Mouse (Mus musculus) heart, embryonic 11.5 days (tissue): Measurements from ENCODE around the gene Mrps12. TPM values are rescaled to one million over a fixed set of nuclear protein-coding genes. Genes with fewer than 3 reads are reported as not detected.

Experiments
- ATAC-seq: fragments of 200-750 bp; cut with Nextera tagmentation; replicated peaks from 2 replicates; pipeline ENCODE4 v1.8.0; 2017; ENCODE audit warnings: moderate library complexity; ENCODE audit not compliant: insufficient number of reproducible peaks, low FRiP score, low TSS enrichment
- H3K27ac ChIP-seq: fragments of 300-500 bp; sonication (generic); 2 replicates; pipeline ENCODE4 v1.5.1; 2014; ENCODE audit warnings: mild to moderate bottlenecking, low read depth, low read length
- H3K27me3 ChIP-seq: fragments of 300-500 bp; sonication (generic); 2 replicates; pipeline ENCODE4 v1.6.1; 2014; ENCODE audit warnings: mild to moderate bottlenecking, low read length, mixed read lengths; ENCODE audit not compliant: control insufficient read depth, insufficient read depth
- H3K36me3 ChIP-seq: fragments of 300-500 bp; sonication (generic); 2 replicates; pipeline ENCODE4 v1.6.1; 2014; ENCODE audit warnings: mild to moderate bottlenecking, low read length, moderate library complexity, mixed read lengths; ENCODE audit not compliant: control insufficient read depth, insufficient read depth
- H3K4me1 ChIP-seq: fragments of 300-500 bp; sonication (generic); 2 replicates; pipeline ENCODE4 v1.6.1; 2014; ENCODE audit warnings: low read length; ENCODE audit not compliant: control insufficient read depth, insufficient read depth
- H3K4me2 ChIP-seq: fragments of 300-500 bp; sonication (generic); 2 replicates; pipeline ENCODE4 v1.6.1; 2014; ENCODE audit warnings: mild to moderate bottlenecking, moderate library complexity
- H3K4me3 ChIP-seq: fragments of 300-500 bp; sonication (generic); 2 replicates; pipeline ENCODE4 v1.5.1; 2014; ENCODE audit warnings: low read depth, low read length
- H3K9ac ChIP-seq: fragments of 300-500 bp; sonication (generic); 2 replicates; pipeline ENCODE4 v1.6.1; 2014; ENCODE audit warnings: mild to moderate bottlenecking, low read depth, low read length, moderate library complexity
- H3K9me3 ChIP-seq: fragments of 300-500 bp; sonication (generic); replicated peaks from 2 replicates; pipeline ENCODE4 v1.6.1; 2016; ENCODE audit warnings: low read length; ENCODE audit not compliant: control insufficient read depth
- WGBS: fragments of 180-500 bp; shearing (Covaris S2); extraction: QIAGEN DNeasy Blood & Tissue Kit; methylation state at CpG from one replicate; pipeline ENCODE4 v1.1.7; 2014; ENCODE audit not compliant: insufficient replicate concordance; 5-methylcytosine and 5-hydroxymethylcytosine counted together
- polyA plus RNA-seq: library from polyadenylated mRNA; unstranded; fragments of >200 nt; fragmentation: Nextera tagmentation; extraction: Ambion mirVana; gene quantifications from 2 replicates; pipeline ENCODE4 v1.2.1, GENCODE M21; 2014

Gene Mrps12
- polyA plus RNA-seq, 1 experiment from 2014 or later, result 134 TPM

GRCm38 (mm10) chr7:28741368-28741708 is 282 bp downstream of the Mrps12 start:
- Histone ChIP-seq H3K27ac (peak overlapping the region; percentile 36; the same call in 1 of the 2 replicates), H3K4me3 (peak overlapping the region; percentile 70), H3K4me2 (peak overlapping the region; percentile 80), H3K4me1 (peaks cover 6% of the 10 kb centered on the region; the same call in 1 of the 2 replicates), H3K9ac (peak overlapping the region; percentile 82), H3K9me3 (no peaks in the 10 kb centered on the region), H3K27me3 (no peaks in the 10 kb centered on the region), H3K36me3 (peaks cover 21% of the 10 kb centered on the region)
- 2% methylated on average over 13 of the region's 13 CpGs for WGBS
- ATAC-seq, result no peak

DNA sequence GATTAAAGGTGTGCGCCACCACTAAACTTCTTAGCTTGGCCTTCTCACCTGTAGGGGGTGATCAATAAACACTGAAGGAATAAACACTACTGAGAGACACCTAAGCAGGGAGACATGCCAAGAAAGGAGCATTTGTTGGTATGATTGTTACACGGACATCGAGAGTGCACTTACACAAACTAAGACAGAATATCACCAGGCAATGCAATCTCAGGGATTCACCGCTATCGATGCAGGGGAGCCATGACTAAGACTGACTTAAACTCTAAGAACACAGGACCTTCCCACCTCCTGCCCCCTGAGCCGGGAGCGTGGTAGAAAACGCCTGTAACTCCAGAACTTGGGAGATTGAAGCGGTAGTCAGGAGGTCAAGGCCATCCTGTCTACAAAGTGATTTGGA is 671 bp downstream of the Mrps12 start:
- Histone ChIP-seq H3K9me3 (no peaks in the 10 kb centered on the region), H3K36me3 (peaks cover 22% of the 10 kb centered on the region), H3K4me1 (peaks cover 6% of the 10 kb centered on the region; the same call in 1 of the 2 replicates), H3K27ac (no peak overlapping the region), H3K4me3 (peak overlapping the region; percentile 70), H3K4me2 (peak overlapping the region; percentile 80), H3K9ac (peak overlapping the region; percentile 82), H3K27me3 (no peaks in the 10 kb centered on the region)
- WGBS, result 33% methylated on average over 9 of the region's 9 CpGs
- ATAC-seq, result no peak

- no peak overlapping the region for H3K27ac ChIP-seq
- peaks cover 6% of the 10 kb centered on the region; the same call in 1 of the 2 replicates for H3K4me1 ChIP-seq
- peaks cover 19% of the 10 kb centered on the region for H3K36me3 ChIP-seq
- no peak overlapping the region for H3K4me2 ChIP-seq
- no peaks in the 10 kb centered on the region for H3K27me3 ChIP-seq
- no peak for ATAC-seq
- H3K4me3 ChIP-seq, result no peak overlapping the region
- 89% methylated on average over 21 of the region's 21 CpGs for WGBS
- no peaks in the 10 kb centered on the region for H3K9me3 ChIP-seq
- H3K9ac ChIP-seq, result no peak overlapping the region
Observed at GRCm38 (mm10) chr7:28739829-28740228, 1.8 kb downstream of the Mrps12 start.

GRCm38 (mm10) chr7:28735701-28736100 is 5.9 kb downstream of the Mrps12 start:
- WGBS, result 79% methylated on average over 6 of the region's 6 CpGs
- H3K27me3 ChIP-seq, result no peaks in the 10 kb centered on the region
- H3K9me3 ChIP-seq, result peaks cover 8% of the 10 kb centered on the region
- no peak overlapping the region for H3K27ac ChIP-seq
- no peak for ATAC-seq
- H3K4me1 ChIP-seq, result peaks cover 5% of the 10 kb centered on the region
- no peak overlapping the region for H3K4me3 ChIP-seq
- peaks cover 19% of the 10 kb centered on the region for H3K36me3 ChIP-seq
- no peak overlapping the region for H3K4me2 ChIP-seq
- H3K9ac ChIP-seq, result no peak overlapping the region

DNA sequence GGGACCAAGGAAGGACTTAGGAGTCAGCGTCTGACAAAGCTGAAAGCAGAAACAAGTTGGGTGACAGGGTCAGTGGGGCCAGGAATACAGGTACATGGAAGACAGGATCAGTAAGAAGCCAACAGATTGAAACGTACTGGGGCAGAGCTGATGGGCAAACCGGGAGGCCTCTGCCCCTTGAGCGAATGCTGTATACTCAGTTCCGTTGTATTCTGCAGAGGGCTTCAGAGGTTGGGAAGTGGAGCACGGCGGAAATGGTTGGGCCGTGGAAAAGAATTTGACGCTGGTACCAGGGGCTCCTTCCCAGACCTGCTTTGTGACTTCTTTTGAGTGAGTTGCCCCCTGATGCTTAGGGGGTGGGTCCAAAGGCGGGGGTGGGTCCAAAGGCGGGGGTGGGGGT is 8.4 kb downstream of the Mrps12 start:
- 20% methylated on average over 11 of the region's 11 CpGs for WGBS
- Histone ChIP-seq H3K27me3 (no peaks in the 10 kb centered on the region), H3K4me1 (peaks cover 5% of the 10 kb centered on the region), H3K27ac (no peak overlapping the region), H3K4me3 (peak overlapping the region; percentile 47), H3K36me3 (peaks cover 15% of the 10 kb centered on the region), H3K9ac (0 out of 2 replicates have a peak overlapping the region, but pooled peaks have one; percentile 36), H3K9me3 (peaks cover 8% of the 10 kb centered on the region), H3K4me2 (peak overlapping the region; percentile 81)
- ATAC-seq, result no peak

DNA sequence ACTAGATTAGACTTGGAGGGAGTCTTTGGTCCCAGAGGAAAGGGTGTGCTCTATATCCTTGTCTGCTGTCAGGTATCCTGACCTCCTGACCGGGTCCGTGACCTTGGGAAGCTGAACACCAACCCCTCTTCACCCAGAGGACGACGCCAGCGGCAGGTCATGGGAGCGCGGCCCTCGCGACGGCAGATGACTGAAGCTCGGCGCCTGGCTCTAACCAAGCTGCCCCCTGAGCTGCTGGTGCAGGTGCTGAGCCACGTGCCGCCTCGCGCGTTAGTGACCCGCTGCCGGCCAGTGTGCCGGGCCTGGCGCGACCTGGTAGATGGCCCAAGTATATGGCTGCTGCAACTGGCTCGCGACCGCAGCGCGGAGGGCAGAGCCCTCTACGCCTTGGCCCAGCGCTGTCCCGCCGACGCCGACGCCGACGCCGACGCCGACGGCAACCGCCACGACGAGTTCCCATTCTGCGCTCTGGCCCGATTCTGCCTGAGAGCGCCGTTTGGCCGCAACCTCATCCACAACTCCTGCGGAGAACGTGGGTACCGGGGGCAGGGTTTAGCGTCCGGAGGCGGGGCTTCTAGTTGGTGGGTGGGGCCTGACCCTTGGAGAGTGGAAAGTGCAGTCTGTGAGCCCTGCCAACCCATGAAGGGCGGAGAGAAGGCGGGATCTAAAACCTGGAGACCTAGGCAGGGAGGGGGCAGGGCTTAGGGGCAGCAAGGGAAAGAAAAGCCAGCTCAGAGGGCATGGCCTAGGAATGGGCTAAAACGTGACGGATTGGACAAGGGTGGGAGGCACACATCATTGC is 9.1 kb downstream of the Mrps12 start:
- Histone ChIP-seq H3K9ac (peak overlapping the region; percentile 57), H3K4me2 (peak overlapping the region; percentile 81), H3K27ac (no peak overlapping the region), H3K9me3 (peaks cover 8% of the 10 kb centered on the region), H3K27me3 (no peaks in the 10 kb centered on the region), H3K4me1 (peaks cover 5% of the 10 kb centered on the region), H3K4me3 (peak overlapping the region; percentile 47), H3K36me3 (peaks cover 9% of the 10 kb centered on the region)
- ATAC-seq, result peak; percentile 76
- WGBS, result 3% methylated on average over 58 of the region's 58 CpGs

DNA sequence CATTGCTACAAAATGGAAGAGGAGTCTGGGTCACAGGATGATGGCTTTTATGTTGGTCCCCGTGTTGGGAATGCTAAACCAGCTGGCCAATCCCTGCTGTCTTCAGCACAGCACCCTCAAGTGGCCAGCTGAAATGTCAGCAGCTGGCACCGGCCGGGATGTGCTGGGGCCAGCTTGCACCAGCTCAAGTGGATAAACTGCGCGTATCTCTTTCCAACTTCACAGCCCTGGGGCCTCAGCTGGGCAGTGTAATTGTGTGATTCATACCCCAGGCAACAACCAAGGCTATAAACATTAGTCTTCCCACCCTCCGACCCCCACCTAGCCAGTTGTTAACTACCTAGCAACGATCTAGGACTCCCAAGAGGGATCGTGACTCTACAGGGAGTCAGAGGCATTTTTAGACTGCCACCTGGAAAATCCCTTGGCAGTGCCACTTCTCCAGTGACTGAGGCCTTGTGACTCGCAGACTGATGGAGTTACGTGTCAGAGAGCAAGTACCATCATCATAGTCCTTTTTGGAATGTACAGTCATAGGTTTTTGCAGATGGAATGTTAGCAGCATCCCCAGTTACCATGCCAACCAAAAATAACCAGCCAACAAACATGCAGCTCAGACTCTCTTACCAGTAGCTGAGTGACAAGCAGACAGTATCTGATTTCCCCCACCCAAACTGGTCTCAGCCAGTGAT is 13.8 kb downstream of the Mrps12 start:
- H3K36me3 ChIP-seq, result peaks cover 7% of the 10 kb centered on the region
- no peak overlapping the region for H3K27ac ChIP-seq
- no peak overlapping the region for H3K4me3 ChIP-seq
- ATAC-seq, result no peak
- peaks cover 8% of the 10 kb centered on the region for H3K9me3 ChIP-seq
- no peak overlapping the region for H3K4me2 ChIP-seq
- H3K27me3 ChIP-seq, result no peaks in the 10 kb centered on the region
- H3K9ac ChIP-seq, result no peak overlapping the region
- H3K4me1 ChIP-seq, result peaks cover 5% of the 10 kb centered on the region
- 57% methylated on average over 10 of the region's 10 CpGs for WGBS

DNA sequence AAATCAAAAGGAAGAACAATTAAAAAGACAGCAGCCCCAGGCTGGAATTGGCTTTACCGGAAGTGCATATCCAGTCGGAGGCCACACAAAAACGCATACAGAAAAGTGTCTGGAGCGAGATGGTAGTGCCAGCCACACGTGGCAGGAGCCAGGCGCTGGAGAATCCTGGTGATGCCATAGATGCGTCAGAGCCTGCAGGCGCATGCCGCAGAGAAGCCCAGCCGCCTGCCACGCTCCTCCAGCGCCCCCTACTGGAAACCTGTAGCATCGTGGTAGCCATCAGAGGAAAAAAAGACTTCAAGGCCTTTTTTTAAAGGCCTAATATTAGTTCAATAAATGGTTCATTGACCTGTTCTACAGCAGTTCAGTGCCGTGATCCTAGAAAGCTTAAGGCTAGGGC is 15.0 kb downstream of the Mrps12 start:
- no peaks in the 10 kb centered on the region for H3K4me1 ChIP-seq
- no peak for ATAC-seq
- H3K4me2 ChIP-seq, result peak overlapping the region; percentile 16; the same call in 1 of the 2 replicates
- H3K9ac ChIP-seq, result no peak overlapping the region
- no peak overlapping the region for H3K27ac ChIP-seq
- H3K4me3 ChIP-seq, result no peak overlapping the region
- peaks cover 8% of the 10 kb centered on the region for H3K9me3 ChIP-seq
- peaks cover 7% of the 10 kb centered on the region for H3K36me3 ChIP-seq
- no peaks in the 10 kb centered on the region for H3K27me3 ChIP-seq
- WGBS, result 10% methylated on average over 14 of the region's 14 CpGs
